Mouse (Mus musculus): ENCODE results near the gene Tnni3. TPM values are rescaled to one million over a fixed set of nuclear protein-coding genes. Genes with fewer than 3 reads are reported as not detected.
"Not testable (repeated sequence)": the region's sequence is repeated elsewhere in the genome, so short reads cannot be mapped to it uniquely, and the experiment has no call there.

Gene Tnni3
- total RNA-seq (2014; rRNA removed) (0.62 and 3.6 TPM in 2 replicates), polyA plus RNA-seq (2015; fragmentation: Nextera tagmentation; extraction: Ambion mirVana) (0.89 and 1.2 TPM in 2 replicates)

DNA sequence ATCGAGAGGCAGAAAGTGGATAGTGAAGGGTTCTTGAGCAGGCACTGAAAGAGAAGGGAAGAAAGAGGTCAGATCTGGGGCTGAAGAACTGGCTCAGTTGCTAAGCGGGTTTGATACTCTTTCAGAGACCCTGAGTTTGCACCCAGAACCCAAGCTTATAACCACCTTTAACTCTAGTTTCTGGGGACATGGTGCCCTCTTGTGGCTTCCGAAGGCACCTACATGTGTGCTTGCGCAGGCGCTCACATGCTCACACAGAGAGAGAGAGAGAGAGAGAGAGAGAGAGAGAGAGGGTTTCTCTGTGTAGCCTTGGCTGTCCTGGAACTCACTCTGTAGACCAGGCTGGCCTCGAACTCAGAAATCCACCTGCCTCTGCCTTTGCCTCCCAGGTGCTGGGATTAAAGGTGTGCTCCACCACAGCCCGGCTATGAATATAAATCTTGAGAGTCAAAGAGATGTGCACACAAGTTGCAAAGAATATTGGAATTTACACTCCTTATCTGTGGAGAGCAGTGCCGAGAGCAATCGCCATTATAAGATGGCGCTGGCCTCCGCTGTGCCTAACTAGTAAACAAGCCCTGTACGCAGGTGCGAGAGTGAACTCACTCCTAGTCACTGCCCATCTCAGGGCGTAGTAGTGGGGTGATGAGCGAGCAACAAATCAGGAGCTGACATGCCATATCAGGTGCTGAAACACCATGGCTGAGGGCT lies at the start of gene Tnni3:
Tnni3 (minus strand) TSS at position 18 of the 711 bp plus-strand sequence.
- WGBS, result 63% methylated on average over 15 of the region's 15 CpGs
- peak; percentile 28; the same call in 1 of the 2 replicates for ATAC-seq
- not testable (repeated sequence) for H3K27ac ChIP-seq (ENCODE audit: low read depth, low read length); H3K4me1 ChIP-seq (ENCODE audit: insufficient read depth); H3K4me3 ChIP-seq (ENCODE audit: low read depth, low read length); H3K9ac ChIP-seq; H3K4me2 ChIP-seq (ENCODE audit: low read depth); H3K27me3 ChIP-seq (ENCODE audit: insufficient read depth, low read length); H3K36me3 ChIP-seq (ENCODE audit: insufficient read depth); H3K9me3 ChIP-seq (ENCODE audit: low read length)
- peak; percentile 78 for TF ChIP-seq CTCF (IDR thresholded peaks at IDR 0.05; ENCODE audit: low read depth)
- peak; percentile 84 for DNase-seq

DNA sequence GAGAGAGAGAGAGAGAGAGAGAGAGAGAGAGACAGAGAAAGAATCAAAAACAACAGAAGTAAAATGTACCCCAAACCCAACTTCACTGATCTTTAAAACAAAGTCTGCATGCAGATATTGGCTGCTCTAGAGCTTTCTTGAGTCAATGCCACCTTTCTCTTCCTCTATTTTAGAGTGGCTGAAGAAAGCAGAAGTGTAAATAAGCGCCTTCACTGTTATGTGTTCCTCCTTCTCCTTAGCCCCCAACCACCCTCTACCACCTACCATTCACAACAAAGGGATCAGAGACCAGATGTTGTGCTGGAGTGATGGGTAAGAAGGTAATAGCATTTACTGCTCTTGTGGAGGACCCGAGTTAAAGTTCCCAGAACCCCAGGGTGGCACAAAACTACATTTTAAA lies 48.3 kb upstream of the Tnni3 start:
- not testable (repeated sequence) for DNase-seq; H3K4me3 ChIP-seq (ENCODE audit: low read depth, low read length); H3K4me2 ChIP-seq (ENCODE audit: low read depth); H3K9ac ChIP-seq; H3K9me3 ChIP-seq (ENCODE audit: low read length); H3K27ac ChIP-seq (ENCODE audit: low read depth, low read length); H3K27me3 ChIP-seq (ENCODE audit: insufficient read depth, low read length); ATAC-seq; H3K36me3 ChIP-seq (ENCODE audit: insufficient read depth); H3K4me1 ChIP-seq (ENCODE audit: insufficient read depth)
- WGBS, result 69% methylated on average over 2 of the region's 2 CpGs

DNA sequence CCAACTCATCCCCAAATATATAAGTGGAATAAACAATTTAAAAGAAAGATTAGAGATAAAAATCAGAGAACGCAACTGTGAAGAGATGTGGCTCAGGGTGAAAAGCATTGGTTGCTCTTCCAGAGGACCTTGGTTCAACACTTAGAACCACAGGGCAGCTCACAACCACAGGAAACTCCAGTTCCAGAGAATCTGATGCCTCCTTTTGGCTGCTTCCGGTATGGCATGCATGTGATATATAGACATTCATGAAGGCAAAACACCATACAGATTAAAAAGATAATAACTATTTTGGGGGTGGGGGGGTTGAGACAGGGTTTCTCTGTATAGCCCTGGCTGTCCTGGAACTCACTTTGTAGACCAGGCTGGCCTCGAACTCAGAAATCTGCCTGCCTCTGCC lies 38.6 kb upstream of the Tnni3 start:
- H3K4me3 ChIP-seq (ENCODE audit: low read depth, low read length), result no peak overlapping the region
- no peak for TF ChIP-seq CTCF (IDR thresholded peaks at IDR 0.05; ENCODE audit: low read depth)
- no peaks in the 10 kb centered on the region for H3K27me3 ChIP-seq (ENCODE audit: insufficient read depth, low read length)
- no peak for DNase-seq
- no peaks in the 10 kb centered on the region for H3K36me3 ChIP-seq (ENCODE audit: insufficient read depth)
- H3K27ac ChIP-seq (ENCODE audit: low read depth, low read length), result no peak overlapping the region
- H3K9me3 ChIP-seq (ENCODE audit: low read length), result no peaks in the 10 kb centered on the region
- no peak overlapping the region for H3K4me2 ChIP-seq (ENCODE audit: low read depth)
- 89% methylated on average over 3 of the region's 3 CpGs for WGBS
- H3K9ac ChIP-seq, result no peak overlapping the region
- ATAC-seq, result no peak
- no peaks in the 10 kb centered on the region for H3K4me1 ChIP-seq (ENCODE audit: insufficient read depth)

GRCm38 (mm10) chr7:4557167-4557560 lies 33.1 kb upstream of the Tnni3 start:
- Histone ChIP-seq H3K27me3 (ENCODE audit: insufficient read depth, low read length) (no peaks in the 10 kb centered on the region), H3K36me3 (ENCODE audit: insufficient read depth) (no peaks in the 10 kb centered on the region), H3K4me3 (ENCODE audit: low read depth, low read length) (peak overlapping the region; percentile 11; the same call in 1 of the 2 replicates), H3K9ac (no peak overlapping the region; the same call in 1 of the 2 replicates), H3K9me3 (ENCODE audit: low read length) (no peaks in the 10 kb centered on the region), H3K4me2 (ENCODE audit: low read depth) (peak overlapping the region; percentile 37), H3K27ac (ENCODE audit: low read depth, low read length) (no peak overlapping the region), H3K4me1 (ENCODE audit: insufficient read depth) (no peaks in the 10 kb centered on the region)
- no peak for TF ChIP-seq CTCF (IDR thresholded peaks at IDR 0.05; ENCODE audit: low read depth)
- WGBS, result 75% methylated on average over 6 of the region's 6 CpGs
- peak; percentile 17 for ATAC-seq
- DNase-seq, result no peak

DNA sequence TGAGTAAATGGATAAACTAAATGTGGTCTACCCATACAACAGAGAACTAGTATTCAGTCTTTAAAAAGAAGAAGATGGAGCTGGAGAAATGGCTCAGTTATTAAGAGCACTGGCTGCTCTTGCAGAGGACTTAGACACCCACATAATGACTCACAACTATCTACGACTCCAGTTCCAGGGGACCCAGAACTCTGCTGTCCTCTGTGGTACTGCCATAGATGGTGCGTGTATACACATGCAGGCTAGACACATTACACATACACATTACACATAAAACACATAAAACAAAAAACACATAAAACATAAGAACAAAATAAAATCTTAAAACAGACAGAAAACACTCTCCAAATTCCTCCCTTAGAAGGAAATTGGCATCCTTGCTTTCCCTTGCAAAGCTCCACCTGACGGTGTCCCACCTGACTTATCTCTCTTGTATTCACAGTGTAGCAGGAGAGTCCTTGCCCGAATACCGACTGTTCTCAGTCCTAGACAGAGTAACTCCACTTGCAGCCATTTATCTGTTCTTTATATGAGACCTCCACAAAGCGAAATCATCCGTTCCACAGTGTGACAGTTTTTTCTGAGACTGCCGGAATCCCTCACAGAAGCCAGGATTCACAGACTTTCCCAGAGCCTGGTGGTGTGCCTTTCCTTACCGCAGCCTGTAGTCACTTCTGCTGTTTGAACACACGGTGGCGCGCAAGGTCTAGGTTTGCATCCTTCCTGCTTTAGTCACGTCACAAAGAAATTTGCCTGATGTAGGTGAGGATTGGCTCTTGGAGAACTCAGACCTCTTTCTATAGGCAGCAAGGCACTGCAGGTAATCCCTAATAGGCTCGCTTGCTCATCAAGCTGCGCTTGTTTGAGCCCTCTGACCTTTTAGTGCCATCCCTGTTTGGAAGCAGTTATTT lies 32.5 kb upstream of the Tnni3 start:
- H3K27me3 ChIP-seq (ENCODE audit: insufficient read depth, low read length), result no peaks in the 10 kb centered on the region
- DNase-seq, result peak; percentile 95
- WGBS, result 22% methylated on average over 15 of the region's 15 CpGs
- peak overlapping the region; percentile 27 for H3K4me3 ChIP-seq (ENCODE audit: low read depth, low read length)
- no peaks in the 10 kb centered on the region for H3K36me3 ChIP-seq (ENCODE audit: insufficient read depth)
- peak; percentile 97 for ATAC-seq
- no peak overlapping the region for H3K27ac ChIP-seq (ENCODE audit: low read depth, low read length)
- H3K9me3 ChIP-seq (ENCODE audit: low read length), result no peaks in the 10 kb centered on the region
- H3K4me1 ChIP-seq (ENCODE audit: insufficient read depth), result no peaks in the 10 kb centered on the region
- TF ChIP-seq CTCF (IDR thresholded peaks at IDR 0.05; ENCODE audit: low read depth), result peak; percentile 98
- peak overlapping the region; percentile 33 for H3K9ac ChIP-seq
- peak overlapping the region; percentile 37 for H3K4me2 ChIP-seq (ENCODE audit: low read depth)

- peaks cover 9% of the 10 kb centered on the region; the same call in 1 of the 2 replicates for H3K36me3 ChIP-seq (ENCODE audit: insufficient read depth)
Measured at GRCm38 (mm10) chr7:4547221-4547641, 23.2 kb upstream of the Tnni3 start, which contains the start of gene Syt5. TSS of gene Syt5 (minus strand) at chr7:4547541.

More at GRCm38 (mm10) chr7:4547221-4547641, 23.2 kb upstream of the Tnni3 start, which contains the start of gene Syt5:
- TF ChIP-seq CTCF (IDR thresholded peaks at IDR 0.05; ENCODE audit: low read depth), result no peak; the same call in none of the 2 replicates
- H3K4me3 ChIP-seq (ENCODE audit: low read depth, low read length), result peak within 1 kb of the TSS; percentile 61
- WGBS, result 6% methylated on average over 33 of the region's 33 CpGs
- H3K9ac ChIP-seq, result peak within 1 kb of the TSS; percentile 84
- peaks cover 9% of the 10 kb centered on the region for H3K4me1 ChIP-seq (ENCODE audit: insufficient read depth)
- peak within 1 kb of the TSS; percentile 70 for H3K4me2 ChIP-seq (ENCODE audit: low read depth)
- no peaks in the 10 kb centered on the region for H3K27me3 ChIP-seq (ENCODE audit: insufficient read depth, low read length)
- H3K27ac ChIP-seq (ENCODE audit: low read depth, low read length), result peak within 1 kb of the TSS; percentile 94
- DNase-seq (peak; percentile 93), ATAC-seq (peak; percentile 85)
- no peaks in the 10 kb centered on the region for H3K9me3 ChIP-seq (ENCODE audit: low read length)

Data from forebrain, postnatal 0 days (tissue).